Mouse (Mus musculus): ENCODE results near the gene Abca12. TPM values are rescaled to one million over a fixed set of nuclear protein-coding genes. Genes with fewer than 3 reads are reported as not detected.

Gene Abca12
- polyA plus RNA-seq (2015; fragmentation: Nextera tagmentation; extraction: Ambion mirVana): 0.09 TPM in 2 replicates

DNA sequence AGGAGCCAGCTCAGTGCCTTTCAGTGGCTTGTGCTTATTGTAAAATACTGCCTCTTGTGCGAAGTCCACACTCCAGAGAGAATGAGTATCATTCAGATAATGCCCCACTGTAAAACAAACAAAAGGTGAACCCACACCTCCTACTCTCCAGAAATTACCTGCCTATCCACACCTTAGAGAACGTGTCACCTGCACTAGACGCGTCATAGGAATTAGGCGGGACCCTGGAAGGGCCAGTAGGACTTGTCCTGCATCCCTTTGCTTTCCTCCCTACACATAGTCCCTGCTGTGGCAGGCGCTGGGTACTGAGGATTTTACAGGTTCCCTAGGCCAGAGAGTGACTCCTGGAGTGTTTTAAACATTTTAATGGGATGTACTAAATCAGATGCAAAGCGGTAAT is at the start of gene Abca12:
Gene Abca12 (minus strand): TSS at position 101 of the 400 bp plus-strand sequence.
- Histone ChIP-seq H3K4me2 (ENCODE audit: low read depth, low read length) (no peak within 1 kb of the TSS), H3K9ac (ENCODE audit: low read length) (no peak within 1 kb of the TSS), H3K27ac (ENCODE audit: low read length) (no peak within 1 kb of the TSS), H3K4me3 (ENCODE audit: low read length) (no peak within 1 kb of the TSS), H3K36me3 (ENCODE audit: control insufficient read depth, insufficient read depth) (no peaks in the 10 kb centered on the region), H3K4me1 (ENCODE audit: control insufficient read depth, insufficient read depth, low read length) (no peaks in the 10 kb centered on the region), H3K9me3 (replicated peaks; ENCODE audit: control insufficient read depth, low read length) (no peaks in the 10 kb centered on the region), H3K27me3 (ENCODE audit: control insufficient read depth, insufficient read depth, low read length) (no peaks in the 10 kb centered on the region)
- ATAC-seq (replicated peaks; ENCODE audit: extremely low read depth, insufficient read depth, low FRiP score): no peak
- WGBS: 81% methylated on average over 7 of the region's 7 CpGs

GRCm38 (mm10) chr1:71457961-71458360 is 43.3 kb upstream of the Abca12 start:
- Histone ChIP-seq H3K4me2 (ENCODE audit: low read depth, low read length) (no peak overlapping the region), H3K27ac (ENCODE audit: low read length) (no peak overlapping the region), H3K4me1 (ENCODE audit: control insufficient read depth, insufficient read depth, low read length) (no peaks in the 10 kb centered on the region), H3K36me3 (ENCODE audit: control insufficient read depth, insufficient read depth) (no peaks in the 10 kb centered on the region), H3K9me3 (replicated peaks; ENCODE audit: control insufficient read depth, low read length) (no peaks in the 10 kb centered on the region), H3K4me3 (ENCODE audit: low read length) (no peak overlapping the region), H3K27me3 (ENCODE audit: control insufficient read depth, insufficient read depth, low read length) (no peaks in the 10 kb centered on the region), H3K9ac (ENCODE audit: low read length) (no peak overlapping the region)
- peak; percentile 49; the same call in 1 of the 2 replicates for ATAC-seq (replicated peaks; ENCODE audit: extremely low read depth, insufficient read depth, low FRiP score)
- WGBS: 33% methylated on average over 3 of the region's 3 CpGs

DNA sequence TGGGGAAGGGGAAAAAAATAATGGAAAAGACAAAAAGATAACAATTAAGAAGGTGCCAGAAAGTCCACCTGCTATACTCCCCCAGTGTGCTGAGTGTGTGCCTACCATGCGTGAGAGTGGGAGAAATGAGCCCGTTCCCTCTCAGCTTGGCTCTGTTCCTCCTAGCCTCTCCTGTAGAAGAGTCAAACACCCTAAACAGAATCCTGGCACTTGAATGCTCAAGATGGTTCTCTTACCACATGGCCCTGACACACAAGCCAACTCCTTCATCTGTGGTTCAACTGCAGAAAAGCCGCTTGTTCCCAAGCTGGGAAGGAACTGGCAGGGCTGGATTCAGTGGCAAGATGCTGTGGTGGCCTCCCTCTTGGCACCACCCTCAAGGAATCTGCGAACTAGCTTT is 32.7 kb upstream of the Abca12 start:
- Histone ChIP-seq H3K4me1 (ENCODE audit: control insufficient read depth, insufficient read depth, low read length) (no peaks in the 10 kb centered on the region), H3K4me3 (ENCODE audit: low read length) (no peak overlapping the region), H3K27ac (ENCODE audit: low read length) (no peak overlapping the region), H3K36me3 (ENCODE audit: control insufficient read depth, insufficient read depth) (no peaks in the 10 kb centered on the region), H3K9ac (ENCODE audit: low read length) (no peak overlapping the region), H3K27me3 (ENCODE audit: control insufficient read depth, insufficient read depth, low read length) (no peaks in the 10 kb centered on the region), H3K4me2 (ENCODE audit: low read depth, low read length) (no peak overlapping the region), H3K9me3 (replicated peaks; ENCODE audit: control insufficient read depth, low read length) (no peaks in the 10 kb centered on the region)
- WGBS: 91% methylated on average over 4 of the region's 4 CpGs
- no peak for ATAC-seq (replicated peaks; ENCODE audit: extremely low read depth, insufficient read depth, low FRiP score)

DNA sequence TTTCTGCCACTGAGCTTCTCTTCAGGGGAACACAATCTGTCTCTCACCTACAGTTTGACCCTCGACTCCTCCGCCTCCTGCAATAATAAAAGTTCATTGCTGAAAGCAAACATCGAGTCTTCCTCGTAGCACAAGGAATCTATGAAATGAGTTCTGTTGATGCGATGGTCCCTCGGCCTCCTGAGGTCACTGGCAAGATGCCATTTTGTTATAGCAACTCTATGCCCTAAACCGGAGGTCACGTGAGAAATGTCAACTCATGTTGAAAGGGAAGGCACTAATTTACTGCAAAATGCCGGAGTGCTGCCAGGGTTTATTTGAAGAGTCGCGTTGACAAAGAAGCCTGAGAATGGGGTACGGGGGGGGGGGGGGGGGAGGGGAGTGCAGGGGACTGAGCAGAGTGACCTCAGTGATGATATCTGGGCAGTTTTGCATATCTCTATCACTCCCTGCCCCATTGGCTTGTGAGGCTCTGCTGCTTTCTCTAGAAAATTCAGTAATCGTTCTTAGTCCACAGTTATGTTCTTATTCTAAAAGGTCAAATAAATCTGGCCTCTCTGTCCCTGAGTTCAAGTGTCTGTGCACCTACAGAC is 7.1 kb upstream of the Abca12 start:
- H3K4me3 ChIP-seq (ENCODE audit: low read length): no peak overlapping the region
- no peak overlapping the region for H3K27ac ChIP-seq (ENCODE audit: low read length)
- no peak overlapping the region for H3K9ac ChIP-seq (ENCODE audit: low read length)
- no peaks in the 10 kb centered on the region for H3K27me3 ChIP-seq (ENCODE audit: control insufficient read depth, insufficient read depth, low read length)
- H3K4me2 ChIP-seq (ENCODE audit: low read depth, low read length): no peak overlapping the region
- ATAC-seq (replicated peaks; ENCODE audit: extremely low read depth, insufficient read depth, low FRiP score): no peak
- H3K9me3 ChIP-seq (replicated peaks; ENCODE audit: control insufficient read depth, low read length): no peaks in the 10 kb centered on the region
- H3K36me3 ChIP-seq (ENCODE audit: control insufficient read depth, insufficient read depth): no peaks in the 10 kb centered on the region
- H3K4me1 ChIP-seq (ENCODE audit: control insufficient read depth, insufficient read depth, low read length): no peaks in the 10 kb centered on the region
- 66% methylated on average over 13 of the region's 13 CpGs for WGBS

- Histone ChIP-seq H3K9me3 (replicated peaks; ENCODE audit: control insufficient read depth, low read length) (no peaks in the 10 kb centered on the region), H3K4me1 (ENCODE audit: control insufficient read depth, insufficient read depth, low read length) (no peaks in the 10 kb centered on the region), H3K4me3 (ENCODE audit: low read length) (no peak overlapping the region), H3K36me3 (ENCODE audit: control insufficient read depth, insufficient read depth) (no peaks in the 10 kb centered on the region), H3K4me2 (ENCODE audit: low read depth, low read length) (no peak overlapping the region), H3K9ac (ENCODE audit: low read length) (no peak overlapping the region), H3K27me3 (ENCODE audit: control insufficient read depth, insufficient read depth, low read length) (no peaks in the 10 kb centered on the region), H3K27ac (ENCODE audit: low read length) (no peak overlapping the region)
- 90% methylated on average over 5 of the region's 5 CpGs for WGBS
- no peak for ATAC-seq (replicated peaks; ENCODE audit: extremely low read depth, insufficient read depth, low FRiP score)
Observed at GRCm38 (mm10) chr1:71418467-71418866, 3.8 kb upstream of the Abca12 start.

DNA sequence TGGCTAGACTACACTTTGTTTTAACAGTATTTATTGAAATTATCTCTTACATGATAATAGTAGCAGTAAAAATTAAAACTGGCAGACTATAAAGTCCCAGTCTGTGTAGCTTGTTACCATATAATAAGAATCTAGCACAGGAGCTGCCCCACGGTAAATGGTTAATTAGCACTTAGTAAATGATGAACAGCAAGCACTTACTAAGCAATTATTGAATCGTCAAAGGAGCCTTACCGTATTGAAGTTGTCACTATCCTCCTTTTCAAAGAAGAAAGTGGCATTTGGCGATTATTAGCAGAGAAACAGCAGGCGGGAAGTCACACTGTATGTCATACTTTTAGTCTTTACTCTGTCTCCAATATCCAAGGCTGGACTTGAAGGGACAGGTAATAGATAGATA is 3.2 kb upstream of the Abca12 start:
- no peaks in the 10 kb centered on the region for H3K27me3 ChIP-seq (ENCODE audit: control insufficient read depth, insufficient read depth, low read length)
- H3K9me3 ChIP-seq (replicated peaks; ENCODE audit: control insufficient read depth, low read length): no peaks in the 10 kb centered on the region
- ATAC-seq (replicated peaks; ENCODE audit: extremely low read depth, insufficient read depth, low FRiP score): no peak
- H3K4me2 ChIP-seq (ENCODE audit: low read depth, low read length): no peak overlapping the region
- H3K4me1 ChIP-seq (ENCODE audit: control insufficient read depth, insufficient read depth, low read length): no peaks in the 10 kb centered on the region
- H3K27ac ChIP-seq (ENCODE audit: low read length): no peak overlapping the region
- H3K4me3 ChIP-seq (ENCODE audit: low read length): no peak overlapping the region
- 86% methylated on average over 5 of the region's 5 CpGs for WGBS
- H3K9ac ChIP-seq (ENCODE audit: low read length): no peak overlapping the region
- no peaks in the 10 kb centered on the region for H3K36me3 ChIP-seq (ENCODE audit: control insufficient read depth, insufficient read depth)

- ATAC-seq (replicated peaks; ENCODE audit: extremely low read depth, insufficient read depth, low FRiP score): no peak
- H3K4me2 ChIP-seq (ENCODE audit: low read depth, low read length): no peak overlapping the region
- 67% methylated on average over 5 of the region's 6 CpGs for WGBS
- no peak overlapping the region for H3K9ac ChIP-seq (ENCODE audit: low read length)
- H3K27ac ChIP-seq (ENCODE audit: low read length): no peak overlapping the region
- H3K4me1 ChIP-seq (ENCODE audit: control insufficient read depth, insufficient read depth, low read length): no peaks in the 10 kb centered on the region
- no peaks in the 10 kb centered on the region for H3K36me3 ChIP-seq (ENCODE audit: control insufficient read depth, insufficient read depth)
- no peaks in the 10 kb centered on the region for H3K9me3 ChIP-seq (replicated peaks; ENCODE audit: control insufficient read depth, low read length)
- no peaks in the 10 kb centered on the region for H3K27me3 ChIP-seq (ENCODE audit: control insufficient read depth, insufficient read depth, low read length)
- H3K4me3 ChIP-seq (ENCODE audit: low read length): no peak overlapping the region
Observed at GRCm38 (mm10) chr1:71414084-71414483, 626 bp downstream of the Abca12 start.

GRCm38 (mm10) chr1:71413114-71413513 is 1.6 kb downstream of the Abca12 start:
- H3K27me3 ChIP-seq (ENCODE audit: control insufficient read depth, insufficient read depth, low read length): no peaks in the 10 kb centered on the region
- no peak overlapping the region for H3K4me2 ChIP-seq (ENCODE audit: low read depth, low read length)
- WGBS: 78% methylated on average over 11 of the region's 11 CpGs
- H3K9me3 ChIP-seq (replicated peaks; ENCODE audit: control insufficient read depth, low read length): no peaks in the 10 kb centered on the region
- no peak overlapping the region for H3K4me3 ChIP-seq (ENCODE audit: low read length)
- no peak overlapping the region for H3K9ac ChIP-seq (ENCODE audit: low read length)
- H3K4me1 ChIP-seq (ENCODE audit: control insufficient read depth, insufficient read depth, low read length): no peaks in the 10 kb centered on the region
- ATAC-seq (replicated peaks; ENCODE audit: extremely low read depth, insufficient read depth, low FRiP score): no peak
- H3K36me3 ChIP-seq (ENCODE audit: control insufficient read depth, insufficient read depth): no peaks in the 10 kb centered on the region
- no peak overlapping the region for H3K27ac ChIP-seq (ENCODE audit: low read length)

DNA sequence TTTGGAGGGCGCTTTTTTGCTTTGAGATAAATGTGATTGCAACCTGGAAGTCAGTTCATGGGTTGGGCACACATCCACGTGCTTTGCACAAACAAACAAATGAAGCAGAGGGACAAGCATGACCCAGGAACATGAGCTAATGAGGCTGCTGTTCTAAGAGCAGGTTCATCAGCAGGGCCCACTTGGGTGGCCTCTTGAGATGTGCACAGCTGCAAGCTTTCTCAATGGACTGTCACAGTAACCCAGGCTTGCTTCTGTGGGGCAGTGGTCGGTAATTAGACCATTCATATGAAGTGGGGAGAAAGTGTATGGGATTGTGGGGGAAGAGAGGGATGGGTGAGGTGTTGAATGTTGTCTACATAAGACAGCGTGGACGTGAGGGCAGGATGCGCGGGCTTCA is 7.0 kb downstream of the Abca12 start:
- Histone ChIP-seq H3K4me1 (ENCODE audit: control insufficient read depth, insufficient read depth, low read length) (no peaks in the 10 kb centered on the region), H3K9ac (ENCODE audit: low read length) (no peak overlapping the region), H3K4me3 (ENCODE audit: low read length) (no peak overlapping the region), H3K36me3 (ENCODE audit: control insufficient read depth, insufficient read depth) (no peaks in the 10 kb centered on the region), H3K27ac (ENCODE audit: low read length) (no peak overlapping the region), H3K9me3 (replicated peaks; ENCODE audit: control insufficient read depth, low read length) (no peaks in the 10 kb centered on the region), H3K4me2 (ENCODE audit: low read depth, low read length) (no peak overlapping the region), H3K27me3 (ENCODE audit: control insufficient read depth, insufficient read depth, low read length) (no peaks in the 10 kb centered on the region)
- 73% methylated on average over 7 of the region's 7 CpGs for WGBS
- no peak for ATAC-seq (replicated peaks; ENCODE audit: extremely low read depth, insufficient read depth, low FRiP score)

Data from heart, embryonic 16.5 days (tissue).